Mouse (Mus musculus): ENCODE data around the gene Pex11b.

GRCm38 (mm10) chr3:96688854-96689253, 53.7 kb downstream of the Pex11b start:
- TF ChIP-seq POLR2A (IDR thresholded peaks at IDR 0.05; ENCODE audit: control insufficient read depth, extremely low read depth, insufficient read depth, low read length, poor library complexity) (no peak), CTCF (IDR thresholded peaks at IDR 0.05; ENCODE audit: borderline replicate concordance, control insufficient read depth, extremely low read depth, insufficient read depth, low read length, poor library complexity) (no peak)

All from thymus, adult 2 months (tissue).